Mouse (Mus musculus) heart, adult 2 months (tissue): Measurements from ENCODE around the gene Pifo. TPM values are rescaled to one million over a fixed set of nuclear protein-coding genes. Genes with fewer than 3 reads are reported as not detected.

Experiments
- DNase-seq, 2 experiments: peaks; one replicate each; pipeline ENCODE4 v3.0.0; 2021
- H3K27ac ChIP-seq: fragments of 200-600 bp; 2 replicates; pipeline ENCODE4 v1.8.1; 2022
- H3K27me3 ChIP-seq: fragments of 200-500 bp; 2 replicates; pipeline ENCODE4 v1.6.1; 2012; ENCODE audit warnings: mild to moderate bottlenecking, low read length, inconsistent platforms, mixed read lengths; ENCODE audit not compliant: control insufficient read depth, insufficient read depth
- H3K36me3 ChIP-seq: fragments of 200-500 bp; 2 replicates; pipeline ENCODE4 v1.6.1; 2012; ENCODE audit warnings: low read length, inconsistent platforms; ENCODE audit not compliant: control insufficient read depth, insufficient read depth
- H3K4me1 ChIP-seq: fragments of 200-500 bp; 2 replicates; pipeline ENCODE4 v1.6.1; 2011; ENCODE audit warnings: low read length; ENCODE audit not compliant: control insufficient read depth, insufficient read depth
- H3K4me3 ChIP-seq: fragments of 200-600 bp; 2 replicates; pipeline ENCODE4 v1.8.1; 2022
- H3K79me2 ChIP-seq: fragments of 200-500 bp; replicated peaks from 2 replicates; pipeline ENCODE4 v1.6.1; 2012; ENCODE audit warnings: mild to moderate bottlenecking, inconsistent platforms, low read length, moderate library complexity, mixed read lengths; ENCODE audit not compliant: control insufficient read depth, insufficient read depth
- H3K9ac ChIP-seq: fragments of 200-500 bp; 2 replicates; pipeline ENCODE4 v1.6.1; 2012; ENCODE audit warnings: low read depth, mild to moderate bottlenecking, control low read depth, inconsistent platforms, low read length, mixed read lengths
- CTCF ChIP-seq: fragments of 200-600 bp; IDR thresholded peaks from 2 replicates; pipeline ENCODE4 v1.8.1; 2022; ENCODE audit warnings: antibody characterized with exemption, mild to moderate bottlenecking, moderate library complexity
- EP300 ChIP-seq: fragments of 200-500 bp; IDR thresholded peaks from 2 replicates; pipeline ENCODE4 v1.6.1; 2011; ENCODE audit warnings: low read depth, low read length, control low read depth; ENCODE audit not compliant: insufficient read depth
- POLR2A ChIP-seq: fragments of 200-500 bp; IDR thresholded peaks from 2 replicates; pipeline ENCODE4 v1.6.1; 2011; ENCODE audit warnings: mild to moderate bottlenecking, low read depth, low read length, control low read depth; ENCODE audit not compliant: insufficient read depth
- WGBS: fragments of 180-500 bp; shearing (Covaris S2); methylation state at CpG from one replicate; pipeline ENCODE4 v1.1.7; 2018; 5-methylcytosine and 5-hydroxymethylcytosine counted together
- intact Hi-C: fragments of 180-260 bp; cut with DNase I; formaldehyde crosslinking; loops from one replicate; pipeline ENCODE4 v1.15.1; 2025
- polyA plus RNA-seq: library from polyadenylated mRNA; depleted of rRNA; stranded (reverse); fragments of >200 nt; gene quantifications from 2 replicates; pipeline ENCODE4 v1.2.3, GENCODE M21; 2012; rRNA removed
- total RNA-seq, 2 experiments: library from RNA; stranded (reverse); gene quantifications; 2 replicates each; pipeline ENCODE4 v1.2.3; 2021

Pifo gene
- total and polyA plus RNA-seq, 3 experiments: 0.20 TPM; not detected in 2

GRCm38 (mm10) chr3:105958974-105959580 lies 55.4 kb downstream of the Pifo start, which contains the start of gene Wdr77:
Gene Wdr77, plus strand, starts transcription at chr3:105959369.
- Histone ChIP-seq H3K4me1 (peaks cover 5% of the 10 kb centered on the region), H3K4me3 (peak within 1 kb of the TSS; percentile 78), H3K27ac (peak within 1 kb of the TSS; percentile 95), H3K27me3 (no peaks in the 10 kb centered on the region), H3K79me2 (peaks cover 4% of the 10 kb centered on the region), H3K9ac (peak within 1 kb of the TSS; percentile 96), H3K36me3 (peaks cover 36% of the 10 kb centered on the region)
- intact Hi-C loops: loop anchor here (5.0 kb wide), 1 partner anchor 272 kb away; the partner anchor contains the start of gene Ddx20
- TF ChIP-seq EP300 (0 out of 2 replicates have a peak, but pooled peaks have one; percentile 79), POLR2A (peak; percentile 98), CTCF (no peak)
- peak; percentile 96 for DNase-seq
- under 1% methylated on average over 52 of the region's 52 CpGs for WGBS

GRCm38 (mm10) chr3:105958204-105958603 lies 56.2 kb downstream of the Pifo start:
- TF ChIP-seq EP300 (no peak), POLR2A (no peak), CTCF (no peak)
- WGBS: 15% methylated on average over 5 of the region's 5 CpGs
- intact Hi-C loops: loop anchor here (5.0 kb wide), 1 partner anchor 271 kb away; the partner anchor contains the start of gene Ddx20
- peaks cover 39% of the 10 kb centered on the region for H3K36me3 ChIP-seq
- H3K27me3 ChIP-seq: no peaks in the 10 kb centered on the region
- peaks cover 5% of the 10 kb centered on the region for H3K4me1 ChIP-seq
- peaks cover 4% of the 10 kb centered on the region for H3K79me2 ChIP-seq
- no peak for DNase-seq
- peak overlapping the region; percentile 95 for H3K27ac ChIP-seq
- peak overlapping the region; percentile 78 for H3K4me3 ChIP-seq
- H3K9ac ChIP-seq: peak overlapping the region; percentile 96

GRCm38 (mm10) chr3:105957235-105957634 lies 57.2 kb downstream of the Pifo start:
- no peak overlapping the region for H3K9ac ChIP-seq
- DNase-seq: no peak
- peaks cover 46% of the 10 kb centered on the region for H3K36me3 ChIP-seq
- peaks cover 5% of the 10 kb centered on the region for H3K4me1 ChIP-seq
- H3K27me3 ChIP-seq: no peaks in the 10 kb centered on the region
- peak; percentile 38 for TF ChIP-seq CTCF
- no peak for TF ChIP-seq EP300
- H3K27ac ChIP-seq: peak overlapping the region; percentile 95
- WGBS: 76% methylated on average over 1 of the region's 1 CpGs
- intact Hi-C loops: loop anchor here (5.0 kb wide), 1 partner anchor 270 kb away; the partner anchor contains the start of gene Ddx20
- peak overlapping the region; percentile 78 for H3K4me3 ChIP-seq
- peaks cover 4% of the 10 kb centered on the region for H3K79me2 ChIP-seq

DNA sequence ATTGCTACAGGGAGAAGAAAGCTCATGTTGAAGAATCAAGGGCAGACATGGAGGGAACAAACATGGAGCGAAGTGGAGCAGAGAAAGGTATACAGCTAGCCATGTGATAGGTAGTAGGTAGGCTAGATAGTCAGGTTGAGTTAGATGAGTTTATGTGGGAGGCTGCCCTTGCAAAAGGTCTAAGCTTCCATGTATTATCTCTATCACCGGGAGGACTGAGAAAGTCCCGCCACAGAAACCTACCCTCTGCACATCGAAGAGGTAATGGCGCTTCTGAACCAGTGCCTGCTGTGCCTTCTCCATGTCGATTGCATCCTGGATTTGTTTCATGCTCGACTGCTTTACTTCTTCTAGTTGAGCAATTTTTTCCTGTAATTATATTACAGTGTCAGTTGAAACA lies 63.1 kb downstream of the Pifo start:
- intact Hi-C loops: no loop called here
- no peak for DNase-seq
- H3K79me2 ChIP-seq: 0 out of 2 replicates have a peak, but pooled peaks cover 2% of the 10 kb centered on the region
- H3K4me1 ChIP-seq: no peaks in the 10 kb centered on the region
- WGBS: 93% methylated on average over 7 of the region's 7 CpGs
- no peak overlapping the region for H3K4me3 ChIP-seq
- no peak overlapping the region for H3K9ac ChIP-seq
- no peaks in the 10 kb centered on the region for H3K27me3 ChIP-seq
- TF ChIP-seq CTCF (no peak), POLR2A (no peak), EP300 (no peak)
- no peak overlapping the region for H3K27ac ChIP-seq
- H3K36me3 ChIP-seq: peaks cover 61% of the 10 kb centered on the region

Other genes starting within 250 kb of the Pifo start
- 100 to 1,000 TPM; 101 to 113 TPM for gene Rap1a, start 213.3 kb downstream of the Pifo start, total RNA-seq
- 12.8 and 34.5 TPM in 2 replicates for gene Rap1a, start 213.3 kb downstream of the Pifo start, polyA plus RNA-seq
- not detected for gene Adora3, start 143.8 kb downstream of the Pifo start, total RNA-seq
- gene Adora3, start 143.8 kb downstream of the Pifo start, polyA plus RNA-seq: 0.37 and 0.94 TPM in 2 replicates
- gene Tmigd3, start 143.7 kb downstream of the Pifo start, total RNA-seq: under 1 TPM in 1 of 2 experiments, not detected in 1; 0.31 TPM
- 0.35 TPM in 1 of 2 replicates, not detected in the other for gene Tmigd3, start 143.7 kb downstream of the Pifo start, polyA plus RNA-seq
- 1 to 10 TPM in 1 of 2 experiments, under 1 TPM in 1; 0.97 to 2.3 TPM for gene I830077J02Rik, start 82.0 kb downstream of the Pifo start, total RNA-seq
- 0.72 and 0.76 TPM in 2 replicates for gene I830077J02Rik, start 82.0 kb downstream of the Pifo start, polyA plus RNA-seq
- 10 to 100 TPM; 37.8 to 39.6 TPM for gene Wdr77, start 55.3 kb downstream of the Pifo start, total RNA-seq
- 40.9 and 58.5 TPM in 2 replicates for gene Wdr77, start 55.3 kb downstream of the Pifo start, polyA plus RNA-seq
- gene Atp5f1, start 54.5 kb downstream of the Pifo start, total RNA-seq: 1,000 to 10,000 TPM; 1,076 to 1,219 TPM
- 478 and 1,133 TPM in 2 replicates for gene Atp5f1, start 54.5 kb downstream of the Pifo start, polyA plus RNA-seq
- gene Ovgp1, start 40.9 kb downstream of the Pifo start, total RNA-seq: under 1 TPM; 0.16 to 0.34 TPM
- gene Ovgp1, start 40.9 kb downstream of the Pifo start, polyA plus RNA-seq: 0.98 and 1.4 TPM in 2 replicates
- not detected for gene Chil5, start 18.2 kb upstream of the Pifo start, total RNA-seq
- 0.12 TPM in 1 of 2 replicates, not detected in the other for gene Chil5, start 18.2 kb upstream of the Pifo start, polyA plus RNA-seq
- gene Chia1, start 98.6 kb upstream of the Pifo start, total RNA-seq: not detected
- gene Chia1, start 98.6 kb upstream of the Pifo start, polyA plus RNA-seq: 0.31 TPM in 1 of 2 replicates, not detected in the other
- gene Chil3, start 152.9 kb upstream of the Pifo start, total RNA-seq: 1 to 10 TPM in 1 of 2 experiments, under 1 TPM in 1; 0.18 to 1.0 TPM
- gene Chil3, start 152.9 kb upstream of the Pifo start, polyA plus RNA-seq: 0.32 and 1.3 TPM in 2 replicates
- not detected for gene Chil4, start 204.9 kb upstream of the Pifo start, total RNA-seq
- gene Chil4, start 204.9 kb upstream of the Pifo start, polyA plus RNA-seq: not detected in 2 replicates